Mouse (Mus musculus): Measurements from ENCODE around the gene Spsb1.

Spsb1 gene

GRCm38 (mm10) chr4:149951201-149951600, 3.6 kb downstream of the Spsb1 start:
- DNase-seq = no peak

- no peak for DNase-seq
Observed at GRCm38 (mm10) chr4:149949691-149950090, 5.2 kb downstream of the Spsb1 start.

- DNase-seq = no peak
Observed at GRCm38 (mm10) chr4:149948119-149948518, 6.7 kb downstream of the Spsb1 start.

- DNase-seq = no peak
Observed at GRCm38 (mm10) chr4:149947396-149947795, 7.4 kb downstream of the Spsb1 start.

GRCm38 (mm10) chr4:149945194-149945593, 9.6 kb downstream of the Spsb1 start:
- no peak for DNase-seq

GRCm38 (mm10) chr4:149944214-149944613, 10.6 kb downstream of the Spsb1 start:
- no peak for DNase-seq

GRCm38 (mm10) chr4:149942831-149943741, 11.8 kb downstream of the Spsb1 start:
- peak; percentile 63 to 70 for DNase-seq

GRCm38 (mm10) chr4:149941067-149941755, 13.6 kb downstream of the Spsb1 start:
- no peak for DNase-seq

- DNase-seq = no peak
Observed at GRCm38 (mm10) chr4:149938701-149939100, 16.1 kb downstream of the Spsb1 start.

GRCm38 (mm10) chr4:149936921-149937320, 17.9 kb downstream of the Spsb1 start:
- DNase-seq = no peak

GRCm38 (mm10) chr4:149935470-149935869, 19.4 kb downstream of the Spsb1 start:
- DNase-seq = no peak

GRCm38 (mm10) chr4:149933519-149934245, 21.2 kb downstream of the Spsb1 start:
- no peak for DNase-seq

- no peak for DNase-seq
Observed at GRCm38 (mm10) chr4:149933025-149933424, 21.8 kb downstream of the Spsb1 start.

- no peak for DNase-seq
Observed at GRCm38 (mm10) chr4:149932108-149932815, 22.6 kb downstream of the Spsb1 start.

GRCm38 (mm10) chr4:149930755-149931154, 24.1 kb downstream of the Spsb1 start:
- no peak for DNase-seq

GRCm38 (mm10) chr4:149923014-149923413, 31.8 kb downstream of the Spsb1 start:
- DNase-seq = no peak

GRCm38 (mm10) chr4:149922121-149922718, 32.6 kb downstream of the Spsb1 start:
- DNase-seq = no peak

GRCm38 (mm10) chr4:149920886-149921285, 34.0 kb downstream of the Spsb1 start:
- no peak for DNase-seq

GRCm38 (mm10) chr4:149918455-149919070, 36.3 kb downstream of the Spsb1 start:
- peak in 1 of 2 experiments; percentile 34 for DNase-seq

GRCm38 (mm10) chr4:149916831-149917230, 38.0 kb downstream of the Spsb1 start:
- DNase-seq = no peak

- no peak for DNase-seq
Observed at GRCm38 (mm10) chr4:149913709-149914370, 41.0 kb downstream of the Spsb1 start.
